Mouse (Mus musculus): ENCODE data around the gene Ptprq. TPM values are rescaled to one million over a fixed set of nuclear protein-coding genes. Genes with fewer than 3 reads are reported as not detected.

The Ptprq gene
- total RNA-seq, 2 experiments from 2014 or later = 0.02 to 0.13 TPM

- no peak for DNase-seq
Measured at GRCm38 (mm10) chr10:107628104-107628503, 91.7 kb downstream of the Ptprq start.

GRCm38 (mm10) chr10:107626648-107627047 lies 93.2 kb downstream of the Ptprq start:
- DNase-seq = peak; percentile 19 to 21

- no peak for DNase-seq
Measured at GRCm38 (mm10) chr10:107624211-107624610, 95.6 kb downstream of the Ptprq start.

GRCm38 (mm10) chr10:107615460-107615859 lies 104.4 kb downstream of the Ptprq start:
- DNase-seq = no peak

- no peak for DNase-seq
Measured at GRCm38 (mm10) chr10:107601371-107601770, 118.5 kb downstream of the Ptprq start.

- no peak for DNase-seq
Measured at GRCm38 (mm10) chr10:107583360-107583759, 136.5 kb downstream of the Ptprq start.

- no peak for DNase-seq
Measured at GRCm38 (mm10) chr10:107569044-107569443, 150.8 kb downstream of the Ptprq start.

GRCm38 (mm10) chr10:107568261-107568660 lies 151.6 kb downstream of the Ptprq start:
- DNase-seq = no peak

- no peak for DNase-seq
Measured at GRCm38 (mm10) chr10:107562875-107563274, 157.0 kb downstream of the Ptprq start.

- DNase-seq = no peak
Measured at GRCm38 (mm10) chr10:107560881-107561280, 159.0 kb downstream of the Ptprq start.

GRCm38 (mm10) chr10:107543026-107543425 lies 176.8 kb downstream of the Ptprq start:
- DNase-seq = no peak

GRCm38 (mm10) chr10:107528758-107529157 lies 191.1 kb downstream of the Ptprq start:
- DNase-seq = no peak

- no peak for DNase-seq
Measured at GRCm38 (mm10) chr10:107519216-107519615, 200.6 kb downstream of the Ptprq start.

- no peak for DNase-seq
Measured at GRCm38 (mm10) chr10:107516641-107517040, 203.2 kb downstream of the Ptprq start.

- no peak for DNase-seq
Measured at GRCm38 (mm10) chr10:107514735-107515134, 205.1 kb downstream of the Ptprq start.

GRCm38 (mm10) chr10:107506397-107506796 lies 213.5 kb downstream of the Ptprq start:
- no peak for DNase-seq

GRCm38 (mm10) chr10:107503430-107503829 lies 216.4 kb downstream of the Ptprq start:
- DNase-seq = peak; percentile 17 to 29

GRCm38 (mm10) chr10:107502193-107502592 lies 217.7 kb downstream of the Ptprq start:
- DNase-seq = no peak

GRCm38 (mm10) chr10:107499656-107500055 lies 220.2 kb downstream of the Ptprq start:
- DNase-seq = peak; percentile 41 to 50

GRCm38 (mm10) chr10:107496402-107496801 lies 223.4 kb downstream of the Ptprq start:
- no peak for DNase-seq

- DNase-seq = no peak
Measured at GRCm38 (mm10) chr10:107494568-107494967, 225.3 kb downstream of the Ptprq start, which contains the start of gene Myf6. Gene Myf6, minus strand, starts transcription at chr10:107494737.

- no peak for DNase-seq
Measured at GRCm38 (mm10) chr10:107493580-107494474, 226.0 kb downstream of the Ptprq start.

- DNase-seq = peak in 1 of 2 experiments; percentile 9
Measured at GRCm38 (mm10) chr10:107492867-107493579, 226.8 kb downstream of the Ptprq start.

Data from heart, adult 18-20 months (tissue).